ENCODE assay signal across 8 mouse cellular contexts in the genomic region with DNA sequence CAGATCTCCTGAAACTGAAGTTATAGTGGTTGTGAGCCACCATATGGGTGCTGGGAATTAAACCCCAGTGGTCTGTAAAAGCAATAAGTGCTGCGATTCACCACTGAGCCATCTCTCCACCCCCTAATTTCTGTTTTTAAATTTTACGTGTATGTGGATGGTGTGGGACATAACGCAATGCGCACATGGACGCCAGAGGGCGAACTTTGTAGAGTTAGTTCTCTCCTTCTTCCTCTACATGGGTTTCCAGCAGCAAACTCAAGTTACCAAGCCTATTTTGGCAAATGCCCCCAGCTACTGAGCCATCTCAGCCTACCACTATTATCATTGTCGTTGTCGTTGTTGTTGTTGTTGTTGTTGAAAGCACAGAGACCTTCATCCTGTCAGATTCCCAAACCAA. TPM values are rescaled to one million over a fixed set of nuclear protein-coding genes. Genes with fewer than 3 reads are reported as not detected.
DNase-seq lines count a peak whose midpoint lies in the region; ATAC-seq lines count a peak whose summit lies in the region.

No protein-coding gene starts in this region.

- 16% methylated on average over 8 of the region's 8 CpGs for WGBS in intestine, embryonic 16.5 days
- 9% methylated on average over 8 of the region's 8 CpGs for WGBS in liver, embryonic 15.5 days (ENCODE audit: insufficient replicate concordance)
- WGBS in neural tube, embryonic 13.5 days, result 25% methylated on average over 8 of the region's 8 CpGs

- peak; percentile 52 for DNase-seq in urinary bladder, postnatal 25 days (ENCODE audit: low spot score)
- no peak for DNase-seq in urinary bladder, adult 2 months (ENCODE audit: low spot score)
- peak; percentile 33 for DNase-seq in c-Kit-positive CD71-positive TER-119-positive erythroid progenitor cells, embryonic 14.5 days (ENCODE audit: low spot score)
- peak; percentile 96 for DNase-seq in heart, adult 11 months
- no peak for DNase-seq in Muller cell, postnatal 12 days (ENCODE audit: inconsistent ontology term)

- peak overlapping the region; percentile 68 for H3K4me2 ChIP-seq in intestine, embryonic 16.5 days (ENCODE audit: low read depth, low read length)
- peak overlapping the region; percentile 54 for H3K4me2 ChIP-seq in liver, embryonic 15.5 days
- peak overlapping the region; percentile 57 for H3K4me2 ChIP-seq in neural tube, embryonic 13.5 days

- H3K9ac ChIP-seq in intestine, embryonic 16.5 days (ENCODE audit: low read depth, low read length), result no peak overlapping the region
- H3K9ac ChIP-seq in liver, embryonic 15.5 days, result no peak overlapping the region
- peak overlapping the region; percentile 65 for H3K9ac ChIP-seq in neural tube, embryonic 13.5 days

- ATAC-seq in intestine, embryonic 16.5 days, result 0 out of 2 replicates have a peak, but pooled peaks have one; percentile 29
- no peak for ATAC-seq in liver, embryonic 15.5 days (ENCODE audit: insufficient read depth)
- 0 out of 2 replicates have a peak, but pooled peaks have one; percentile 28 for ATAC-seq in neural tube, embryonic 13.5 days (ENCODE audit: low read depth)

- peaks cover 15% of the 10 kb centered on the region for H3K4me1 ChIP-seq in intestine, embryonic 16.5 days (ENCODE audit: control insufficient read depth, insufficient read depth, low read length)
- peaks cover 13% of the 10 kb centered on the region for H3K4me1 ChIP-seq in liver, embryonic 15.5 days (replicated peaks)
- peaks cover 24% of the 10 kb centered on the region for H3K4me1 ChIP-seq in neural tube, embryonic 13.5 days (replicated peaks)

- no peak overlapping the region for H3K4me3 ChIP-seq in intestine, embryonic 16.5 days (ENCODE audit: low read length)
- H3K4me3 ChIP-seq in liver, embryonic 15.5 days (replicated peaks), result no peak overlapping the region
- H3K4me3 ChIP-seq in neural tube, embryonic 13.5 days, result 0 out of 2 replicates have a peak overlapping the region, but pooled peaks have one; percentile 34

- H3K36me3 ChIP-seq in intestine, embryonic 16.5 days (ENCODE audit: control insufficient read depth, insufficient read depth, low read length), result no peaks in the 10 kb centered on the region
- H3K36me3 ChIP-seq in liver, embryonic 15.5 days (replicated peaks), result no peaks in the 10 kb centered on the region
- H3K36me3 ChIP-seq in neural tube, embryonic 13.5 days, result no peaks in the 10 kb centered on the region

- no peaks in the 10 kb centered on the region for H3K9me3 ChIP-seq in intestine, embryonic 16.5 days (ENCODE audit: control insufficient read depth, low read length)
- no peaks in the 10 kb centered on the region for H3K9me3 ChIP-seq in liver, embryonic 15.5 days (replicated peaks)
- no peaks in the 10 kb centered on the region for H3K9me3 ChIP-seq in neural tube, embryonic 13.5 days

- H3K27me3 ChIP-seq in intestine, embryonic 16.5 days (replicated peaks; ENCODE audit: control insufficient read depth, insufficient read depth, low read length), result no peaks in the 10 kb centered on the region
- H3K27me3 ChIP-seq in liver, embryonic 15.5 days, result peaks cover 23% of the 10 kb centered on the region
- H3K27me3 ChIP-seq in neural tube, embryonic 13.5 days, result peaks cover 11% of the 10 kb centered on the region

- H3K27ac ChIP-seq in intestine, embryonic 16.5 days (ENCODE audit: low read length), result no peak overlapping the region
- H3K27ac ChIP-seq in liver, embryonic 15.5 days (replicated peaks), result no peak overlapping the region
- H3K27ac ChIP-seq in neural tube, embryonic 13.5 days (replicated peaks), result 0 out of 2 replicates have a peak overlapping the region, but pooled peaks have one; percentile 56

RNA-seq across cellular contexts. Expression of gene Hspb1, which starts 10.5 kb away (rescaled TPM):
- 816 and 846 TPM in 2 replicates for polyA plus RNA-seq in urinary bladder, adult 2 months (2012; rRNA removed)
- 112 and 114 TPM in 2 replicates for polyA plus RNA-seq in intestine, embryonic 16.5 days (2015; fragmentation: Nextera tagmentation; extraction: Ambion mirVana)
- 12.6 and 16.1 TPM in 2 replicates for polyA plus RNA-seq in liver, embryonic 15.5 days (2015; fragmentation: Nextera tagmentation; extraction: Ambion mirVana)
- 15.8 and 19.3 TPM in 2 replicates for polyA plus RNA-seq in neural tube, embryonic 13.5 days (2015; fragmentation: Nextera tagmentation; extraction: Ambion mirVana)

RNA-seq across cellular contexts. Expression of gene Ywhag, which starts 57.2 kb away (rescaled TPM):
- polyA plus RNA-seq in urinary bladder, adult 2 months (2012; rRNA removed), result 54.0 and 76.6 TPM in 2 replicates
- 137 and 144 TPM in 2 replicates for polyA plus RNA-seq in intestine, embryonic 16.5 days (2015; fragmentation: Nextera tagmentation; extraction: Ambion mirVana)
- polyA plus RNA-seq in liver, embryonic 15.5 days (2015; fragmentation: Nextera tagmentation; extraction: Ambion mirVana), result 60.9 and 65.4 TPM in 2 replicates
- polyA plus RNA-seq in neural tube, embryonic 13.5 days (2015; fragmentation: Nextera tagmentation; extraction: Ambion mirVana), result 665 and 740 TPM in 2 replicates

Comparison
In these comparisons a context has a peak if more than half of its experiments do, and no peak if none do; other contexts are left out.
1. DNase-seq: peak in urinary bladder, postnatal 25 days (single experiment), c-Kit-positive CD71-positive TER-119-positive erythroid progenitor cells, embryonic 14.5 days (single experiment) and heart, adult 11 months (single experiment); none in urinary bladder, adult 2 months (single experiment) and Muller cell, postnatal 12 days (single experiment).
2. Peak in every context shown above with its lines, with median percentiles within 50 percentile points of each other: H3K4me2 ChIP-seq.